Mouse (Mus musculus) lung, embryonic 14.5 days (tissue): Measurements from ENCODE around the gene Usmg5. TPM values are rescaled to one million over a fixed set of nuclear protein-coding genes. Genes with fewer than 3 reads are reported as not detected.

Source experiments
- ATAC-seq: fragments of 200-750 bp; cut with Nextera tagmentation; 2 replicates; pipeline ENCODE4 v1.8.0; 2017; ENCODE audit warnings: mild to moderate bottlenecking, moderate TSS enrichment, moderate library complexity; ENCODE audit not compliant: insufficient read depth
- DNase-seq: peaks from one replicate; pipeline ENCODE4 v3.0.0-alpha.2; 2015
- H3K27ac ChIP-seq: fragments of 300-500 bp; sonication (generic); 2 replicates; pipeline ENCODE4 v1.5.1; 2014; ENCODE audit warnings: low read depth, mild to moderate bottlenecking, moderate library complexity
- H3K27me3 ChIP-seq: fragments of 300-500 bp; sonication (generic); 2 replicates; pipeline ENCODE4 v1.6.1; 2014; ENCODE audit warnings: low read length, control low read depth; ENCODE audit not compliant: insufficient read depth
- H3K36me3 ChIP-seq: fragments of 300-500 bp; sonication (generic); 2 replicates; pipeline ENCODE4 v1.6.1; 2014; ENCODE audit warnings: control low read depth; ENCODE audit not compliant: insufficient read depth
- H3K4me1 ChIP-seq: fragments of 300-500 bp; sonication (generic); 2 replicates; pipeline ENCODE4 v1.6.1; 2014; ENCODE audit warnings: antibody characterized with exemption, control low read depth; ENCODE audit not compliant: insufficient read depth
- H3K4me2 ChIP-seq: fragments of 300-500 bp; sonication (generic); 2 replicates; pipeline ENCODE4 v1.6.1; 2014; ENCODE audit warnings: mild to moderate bottlenecking
- H3K4me3 ChIP-seq: fragments of 300-500 bp; sonication (generic); 2 replicates; pipeline ENCODE4 v1.5.1; 2014; ENCODE audit warnings: low read depth, low read length
- H3K9ac ChIP-seq: fragments of 300-500 bp; sonication (generic); 2 replicates; pipeline ENCODE4 v1.6.1; 2014
- H3K9me3 ChIP-seq: fragments of 300-500 bp; sonication (generic); 2 replicates; pipeline ENCODE4 v1.6.1; 2016; ENCODE audit warnings: low read depth, low read length, control low read depth
- CTCF ChIP-seq: IDR thresholded peaks from 2 replicates; pipeline ENCODE4 v1.5.1; 2016; ENCODE audit warnings: antibody characterized with exemption, low read depth
- WGBS: fragments of 180-500 bp; shearing (Covaris S2); extraction: QIAGEN DNeasy Blood & Tissue Kit; methylation state at CpG from one replicate; pipeline ENCODE4 v1.1.7; 2014; 5-methylcytosine and 5-hydroxymethylcytosine counted together
- polyA plus RNA-seq: library from polyadenylated mRNA; unstranded; fragments of >200 nt; fragmentation: Nextera tagmentation; extraction: Ambion mirVana; gene quantifications from 2 replicates; pipeline ENCODE4 v1.2.1, GENCODE M21; 2014

Usmg5 gene
- polyA plus RNA-seq, 1 experiment from 2014 or later = 956 TPM

- TF ChIP-seq CTCF = no peak
- H3K9ac ChIP-seq = no peak overlapping the region
- 92% methylated on average over 15 of the region's 15 CpGs for whole genome bisulfite sequencing
- no peak overlapping the region for H3K4me2 ChIP-seq
- no peak for DNase-seq
- peaks cover 88% of the 10 kb centered on the region for H3K36me3 ChIP-seq
- no peaks in the 10 kb centered on the region for H3K27me3 ChIP-seq
- no peaks in the 10 kb centered on the region for H3K9me3 ChIP-seq
- H3K4me3 ChIP-seq = no peak overlapping the region
- ATAC-seq = no peak
- no peak overlapping the region for H3K27ac ChIP-seq
- no peaks in the 10 kb centered on the region for H3K4me1 ChIP-seq
These were observed 40.2 kb upstream of the Usmg5 start for GRCm38 (mm10) chr19:47130551-47131125.

DNA sequence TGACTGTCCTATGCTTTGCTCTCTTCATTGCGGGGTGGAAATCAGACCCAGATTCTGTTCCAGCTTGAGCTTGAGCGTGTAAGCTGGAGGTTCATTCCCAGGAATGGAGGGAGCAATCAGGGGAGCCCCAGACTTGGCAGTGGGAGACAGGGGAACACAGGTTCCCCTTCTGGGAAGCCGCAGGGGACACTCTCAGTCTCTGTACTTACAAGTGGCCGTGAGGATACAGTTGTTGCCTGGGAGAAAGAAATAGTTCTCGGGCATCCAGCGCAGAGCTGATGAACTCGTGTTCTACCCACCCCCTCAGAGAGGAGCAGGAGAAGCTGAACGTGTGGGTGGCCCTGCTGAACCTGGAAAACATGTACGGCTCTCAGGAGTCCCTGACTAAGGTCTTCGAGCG lies 38.4 kb upstream of the Usmg5 start:
- no peaks in the 10 kb centered on the region for H3K4me1 ChIP-seq
- H3K4me2 ChIP-seq = no peak overlapping the region
- H3K27ac ChIP-seq = no peak overlapping the region
- DNase-seq (no peak), ATAC-seq (no peak)
- TF ChIP-seq CTCF = no peak
- peaks cover 98% of the 10 kb centered on the region for H3K36me3 ChIP-seq
- no peaks in the 10 kb centered on the region for H3K9me3 ChIP-seq
- no peaks in the 10 kb centered on the region for H3K27me3 ChIP-seq
- WGBS = 90% methylated on average over 11 of the region's 11 CpGs
- no peak overlapping the region for H3K9ac ChIP-seq
- no peak overlapping the region for H3K4me3 ChIP-seq

DNA sequence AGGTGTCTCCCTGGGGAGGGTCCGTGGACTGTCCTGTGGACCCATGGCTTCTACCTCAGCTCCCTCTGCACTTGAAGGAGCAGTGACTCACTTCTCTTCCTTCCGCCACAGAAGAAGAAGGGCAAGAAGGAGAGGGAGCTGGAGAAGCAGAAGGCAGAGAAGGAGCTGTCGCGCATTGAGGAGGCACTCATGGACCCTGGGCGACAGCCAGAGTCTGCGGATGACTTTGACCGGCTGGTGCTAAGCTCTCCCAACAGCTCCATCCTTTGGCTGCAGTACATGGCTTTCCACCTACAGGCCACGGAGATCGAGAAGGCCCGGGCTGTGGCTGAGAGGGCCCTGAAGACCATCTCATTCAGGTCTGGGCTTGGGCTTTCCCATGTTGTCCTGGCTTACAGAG lies 37.7 kb upstream of the Usmg5 start:
- peaks cover 95% of the 10 kb centered on the region for H3K36me3 ChIP-seq
- WGBS = 97% methylated on average over 10 of the region's 10 CpGs

DNA sequence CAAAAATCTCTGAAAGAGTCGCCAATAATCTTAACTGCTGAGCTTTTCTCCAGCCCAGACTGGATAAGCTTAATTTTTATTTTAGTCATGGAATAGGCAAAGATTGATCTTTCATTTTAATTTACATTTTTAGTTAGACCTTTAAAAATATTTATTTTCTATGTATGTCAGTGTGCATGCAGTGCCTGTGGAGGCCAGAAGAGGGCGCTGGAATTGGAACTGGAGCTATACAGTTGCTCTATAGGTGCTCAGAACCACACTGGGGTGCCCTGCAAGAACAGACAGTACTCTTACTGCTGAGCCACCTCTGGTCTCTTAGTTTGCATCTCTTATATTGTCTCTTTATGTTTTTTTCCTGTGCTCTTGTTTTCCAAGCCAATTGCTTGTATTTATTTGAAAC lies 32.4 kb upstream of the Usmg5 start:
- no peak overlapping the region for H3K4me2 ChIP-seq
- H3K36me3 ChIP-seq = peaks cover 85% of the 10 kb centered on the region
- H3K27me3 ChIP-seq = no peaks in the 10 kb centered on the region
- H3K4me3 ChIP-seq = no peak overlapping the region
- 26% methylated on average over 2 of the region's 2 CpGs for WGBS
- H3K9me3 ChIP-seq = no peaks in the 10 kb centered on the region
- H3K4me1 ChIP-seq = no peaks in the 10 kb centered on the region
- DNase-seq (peak; percentile 74), ATAC-seq (no peak)
- TF ChIP-seq CTCF = peak; percentile 69
- no peak overlapping the region for H3K9ac ChIP-seq
- H3K27ac ChIP-seq = no peak overlapping the region

More for the DNA sequence above, 37.7 kb upstream of the Usmg5 start:
- ATAC-seq (no peak), DNase-seq (no peak)
- Histone ChIP-seq H3K4me1 (no peaks in the 10 kb centered on the region), H3K9ac (no peak overlapping the region), H3K4me3 (no peak overlapping the region), H3K4me2 (no peak overlapping the region), H3K9me3 (no peaks in the 10 kb centered on the region), H3K27ac (no peak overlapping the region), H3K27me3 (no peaks in the 10 kb centered on the region)
- no peak for TF ChIP-seq CTCF

- DNase-seq (peak; percentile 76), ATAC-seq (no peak)
- H3K27ac ChIP-seq = no peak overlapping the region
- peak; percentile 85 for TF ChIP-seq CTCF
- H3K9ac ChIP-seq = no peak overlapping the region
- no peak overlapping the region for H3K4me2 ChIP-seq
- H3K4me3 ChIP-seq = no peak overlapping the region
- no peaks in the 10 kb centered on the region for H3K27me3 ChIP-seq
- H3K36me3 ChIP-seq = peaks cover 85% of the 10 kb centered on the region
- H3K4me1 ChIP-seq = no peaks in the 10 kb centered on the region
- 40% methylated on average over 4 of the region's 4 CpGs for WGBS
- no peaks in the 10 kb centered on the region for H3K9me3 ChIP-seq
These were observed 30.6 kb upstream of the Usmg5 start for GRCm38 (mm10) chr19:47121054-47121453.

GRCm38 (mm10) chr19:47118634-47119033 lies 28.2 kb upstream of the Usmg5 start:
- no peak overlapping the region for H3K9ac ChIP-seq
- no peaks in the 10 kb centered on the region for H3K9me3 ChIP-seq
- no peak overlapping the region for H3K4me3 ChIP-seq
- no peak for DNase-seq
- ATAC-seq = no peak
- TF ChIP-seq CTCF = no peak
- no peaks in the 10 kb centered on the region for H3K4me1 ChIP-seq
- no peak overlapping the region for H3K27ac ChIP-seq
- peaks cover 85% of the 10 kb centered on the region for H3K36me3 ChIP-seq
- H3K27me3 ChIP-seq = no peaks in the 10 kb centered on the region
- no peak overlapping the region for H3K4me2 ChIP-seq
- WGBS = 64% methylated on average over 2 of the region's 2 CpGs

- Histone ChIP-seq H3K4me1 (no peaks in the 10 kb centered on the region), H3K27me3 (no peaks in the 10 kb centered on the region), H3K27ac (no peak overlapping the region), H3K9me3 (no peaks in the 10 kb centered on the region), H3K9ac (no peak overlapping the region), H3K4me3 (no peak overlapping the region), H3K4me2 (no peak overlapping the region), H3K36me3 (peaks cover 96% of the 10 kb centered on the region)
- no peak for TF ChIP-seq CTCF
- no peak for ATAC-seq
- no peak for DNase-seq
- WGBS = 87% methylated on average over 9 of the region's 9 CpGs
These were observed 14.3 kb upstream of the Usmg5 start for GRCm38 (mm10) chr19:47104641-47105271.
